Mouse (Mus musculus) neural tube, embryonic 15.5 days (tissue): ENCODE measurements at regions not wholly inside any gene's neighbourhood (a gene's known extent, or its start where the extent isn't known, plus 50 kb on each side); places are given as distances from the start of the nearest gene placed in this dataset.

Experiments
- ATAC-seq: fragments of 200-750 bp; cut with Nextera tagmentation; 2 replicates; pipeline ENCODE4 v1.8.0; 2017; ENCODE audit warnings: mild to moderate bottlenecking, moderate TSS enrichment, moderate library complexity; ENCODE audit not compliant: low FRiP score
- H3K27ac ChIP-seq: fragments of 300-500 bp; sonication (generic); replicated peaks from 2 replicates; pipeline ENCODE4 v1.5.1; 2015; ENCODE audit warnings: mild to moderate bottlenecking, inconsistent platforms
- H3K27me3 ChIP-seq: fragments of 300-500 bp; sonication (generic); replicated peaks from 2 replicates; pipeline ENCODE4 v1.6.1; 2015; ENCODE audit warnings: inconsistent platforms
- H3K36me3 ChIP-seq: fragments of 300-500 bp; sonication (generic); 2 replicates; pipeline ENCODE4 v1.6.1; 2015; ENCODE audit warnings: inconsistent platforms
- H3K4me1 ChIP-seq: fragments of 300-500 bp; sonication (generic); 2 replicates; pipeline ENCODE4 v1.6.1; 2015; ENCODE audit warnings: inconsistent platforms
- H3K4me2 ChIP-seq: fragments of 300-500 bp; sonication (generic); 2 replicates; pipeline ENCODE4 v1.6.1; 2015; ENCODE audit warnings: inconsistent platforms, mild to moderate bottlenecking, moderate library complexity
- H3K4me3 ChIP-seq: fragments of 300-500 bp; sonication (generic); replicated peaks from 2 replicates; pipeline ENCODE4 v1.5.1; 2015; ENCODE audit warnings: mild to moderate bottlenecking, inconsistent platforms
- H3K9ac ChIP-seq: fragments of 300-500 bp; sonication (generic); replicated peaks from 2 replicates; pipeline ENCODE4 v1.6.1; 2015; ENCODE audit warnings: mild to moderate bottlenecking, inconsistent platforms
- H3K9me3 ChIP-seq: fragments of 300-500 bp; sonication (generic); replicated peaks from 2 replicates; pipeline ENCODE4 v1.6.1; 2016; ENCODE audit warnings: inconsistent platforms
- WGBS: fragments of 180-500 bp; shearing (Covaris S2); methylation state at CpG from one replicate; pipeline ENCODE4 v1.1.7; 2015; ENCODE audit warnings: mixed read lengths; 5-methylcytosine and 5-hydroxymethylcytosine counted together

DNA sequence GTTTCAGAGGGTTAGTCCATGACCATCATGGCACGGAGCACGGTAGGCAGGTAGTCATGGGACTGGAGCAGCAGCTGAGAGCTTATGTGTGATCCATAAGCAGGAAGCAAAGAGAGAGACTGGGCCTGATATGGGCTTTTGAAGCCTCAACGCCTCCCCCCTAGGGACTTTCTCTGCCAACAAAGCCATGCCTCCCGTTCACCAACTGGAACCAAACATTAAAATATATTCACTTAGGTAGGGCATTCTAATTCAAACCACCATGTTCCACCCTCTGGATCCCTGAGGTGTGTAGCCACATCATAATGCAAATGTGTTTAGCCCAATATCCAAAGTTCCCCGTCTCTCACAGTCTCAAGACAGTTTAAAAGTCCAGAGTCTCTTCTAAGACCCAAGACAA is 85.3 kb upstream of the Ltbp1 start:
- Histone ChIP-seq H3K4me3 (no peak overlapping the region), H3K4me1 (peaks cover 4% of the 10 kb centered on the region; the same call in 1 of the 2 replicates), H3K27me3 (no peaks in the 10 kb centered on the region), H3K4me2 (no peak overlapping the region), H3K36me3 (no peaks in the 10 kb centered on the region), H3K9ac (no peak overlapping the region), H3K27ac (no peak overlapping the region), H3K9me3 (no peaks in the 10 kb centered on the region)
- WGBS, result 84% methylated on average over 5 of the region's 5 CpGs
- ATAC-seq, result no peak

DNA sequence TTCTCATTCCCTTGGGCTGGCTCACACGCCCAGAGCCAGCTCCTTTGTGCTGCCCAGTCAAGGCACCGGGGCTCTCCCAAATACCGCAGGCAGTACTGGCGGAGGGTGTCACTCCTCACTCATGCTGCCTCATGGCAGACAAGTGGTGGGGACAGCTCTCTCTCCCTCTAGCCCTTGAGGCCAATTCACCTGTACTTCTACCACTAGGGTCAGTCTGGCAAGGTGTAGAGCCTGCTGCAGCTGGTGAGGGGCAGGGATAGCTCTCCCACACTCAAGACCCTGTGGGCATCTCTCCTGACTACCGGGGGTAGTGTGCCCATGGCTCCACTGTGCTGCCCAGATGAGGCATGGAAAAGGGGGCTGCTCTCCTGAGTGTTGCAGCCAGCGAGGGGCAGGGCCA is 84.0 kb upstream of the Ltbp1 start:
- H3K27ac ChIP-seq, result no peak overlapping the region
- H3K9ac ChIP-seq, result no peak overlapping the region
- H3K9me3 ChIP-seq, result no peaks in the 10 kb centered on the region
- no peak for ATAC-seq
- no peaks in the 10 kb centered on the region for H3K36me3 ChIP-seq
- H3K4me2 ChIP-seq, result no peak overlapping the region
- 92% methylated on average over 6 of the region's 6 CpGs for WGBS
- no peak overlapping the region for H3K4me3 ChIP-seq
- no peaks in the 10 kb centered on the region for H3K27me3 ChIP-seq
- H3K4me1 ChIP-seq, result peaks cover 4% of the 10 kb centered on the region; the same call in 1 of the 2 replicates

DNA sequence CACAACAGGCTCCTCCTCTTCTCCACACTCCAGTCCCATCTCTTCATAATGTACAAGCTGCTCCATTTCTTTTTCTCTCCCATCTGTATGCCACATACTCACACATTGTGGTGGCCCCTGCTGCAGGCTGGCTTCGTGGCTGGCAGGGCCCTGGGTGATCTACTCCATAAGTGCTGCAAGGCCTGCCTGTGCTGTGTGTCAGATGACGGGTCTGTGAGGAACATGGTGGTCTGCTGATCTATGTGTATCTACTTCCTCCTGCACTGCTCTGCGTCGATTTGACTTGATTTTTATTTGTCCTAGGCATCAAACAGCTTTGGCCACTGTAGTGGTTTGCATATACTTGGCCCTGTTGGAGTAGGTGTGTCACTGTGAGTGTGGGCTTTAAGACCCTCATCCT is 83.4 kb upstream of the Ltbp1 start:
- no peak overlapping the region for H3K4me2 ChIP-seq
- no peaks in the 10 kb centered on the region for H3K36me3 ChIP-seq
- no peaks in the 10 kb centered on the region for H3K27me3 ChIP-seq
- H3K4me1 ChIP-seq, result peaks cover 4% of the 10 kb centered on the region; the same call in 1 of the 2 replicates
- no peak overlapping the region for H3K27ac ChIP-seq
- ATAC-seq, result no peak
- H3K4me3 ChIP-seq, result no peak overlapping the region
- WGBS, result 78% methylated on average over 4 of the region's 4 CpGs
- no peak overlapping the region for H3K9ac ChIP-seq
- H3K9me3 ChIP-seq, result no peaks in the 10 kb centered on the region

DNA sequence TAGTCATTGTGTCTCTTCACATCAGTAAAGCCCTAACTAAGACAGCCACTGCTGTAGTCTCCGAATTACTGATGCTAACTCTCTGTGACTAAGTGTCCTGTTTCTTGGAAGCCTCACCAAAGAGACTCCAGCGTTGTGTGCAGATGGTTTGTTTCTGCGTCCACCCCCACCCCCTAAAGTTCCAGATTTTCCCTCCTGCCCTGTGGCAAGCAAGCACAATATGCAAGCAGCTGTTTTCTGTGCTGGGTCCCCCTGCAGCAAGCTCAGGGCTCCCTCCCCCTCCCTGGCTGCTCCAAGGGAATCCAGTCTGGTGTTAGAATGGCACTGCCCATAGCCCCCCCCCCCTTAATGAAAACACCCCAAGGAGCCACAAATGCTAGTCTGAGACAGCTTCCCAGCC is 82.8 kb upstream of the Ltbp1 start:
- Histone ChIP-seq H3K27ac (no peak overlapping the region), H3K9ac (no peak overlapping the region), H3K4me2 (no peak overlapping the region), H3K4me3 (no peak overlapping the region), H3K4me1 (peaks cover 4% of the 10 kb centered on the region; the same call in 1 of the 2 replicates), H3K27me3 (no peaks in the 10 kb centered on the region), H3K36me3 (no peaks in the 10 kb centered on the region), H3K9me3 (no peaks in the 10 kb centered on the region)
- no peak for ATAC-seq
- WGBS, result 13% methylated on average over 3 of the region's 3 CpGs

DNA sequence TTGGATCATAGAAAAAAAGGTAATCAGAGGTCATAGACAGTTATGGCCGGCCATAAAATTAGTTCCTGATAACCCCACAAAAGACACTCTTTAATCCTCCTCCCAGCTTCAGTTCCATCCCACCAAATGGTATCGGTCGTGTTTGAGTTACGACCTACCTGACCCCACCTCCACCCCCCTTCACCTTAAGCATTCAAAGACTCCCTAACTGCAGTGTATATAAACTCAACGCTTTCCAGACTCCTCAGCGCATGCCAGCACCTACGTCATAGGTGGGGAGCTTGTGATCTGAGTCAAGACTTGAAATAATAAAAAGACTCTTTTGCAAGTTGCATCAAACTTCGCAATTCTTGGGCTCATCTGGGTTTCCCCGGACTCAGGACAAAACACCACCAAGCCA is 82.3 kb upstream of the Ltbp1 start:
- no peak overlapping the region for H3K27ac ChIP-seq
- no peaks in the 10 kb centered on the region for H3K36me3 ChIP-seq
- no peak overlapping the region for H3K9ac ChIP-seq
- H3K4me2 ChIP-seq, result no peak overlapping the region
- WGBS, result 24% methylated on average over 9 of the region's 9 CpGs
- H3K4me3 ChIP-seq, result no peak overlapping the region
- no peaks in the 10 kb centered on the region for H3K27me3 ChIP-seq
- ATAC-seq, result no peak
- no peaks in the 10 kb centered on the region for H3K9me3 ChIP-seq
- H3K4me1 ChIP-seq, result peaks cover 4% of the 10 kb centered on the region; the same call in 1 of the 2 replicates

DNA sequence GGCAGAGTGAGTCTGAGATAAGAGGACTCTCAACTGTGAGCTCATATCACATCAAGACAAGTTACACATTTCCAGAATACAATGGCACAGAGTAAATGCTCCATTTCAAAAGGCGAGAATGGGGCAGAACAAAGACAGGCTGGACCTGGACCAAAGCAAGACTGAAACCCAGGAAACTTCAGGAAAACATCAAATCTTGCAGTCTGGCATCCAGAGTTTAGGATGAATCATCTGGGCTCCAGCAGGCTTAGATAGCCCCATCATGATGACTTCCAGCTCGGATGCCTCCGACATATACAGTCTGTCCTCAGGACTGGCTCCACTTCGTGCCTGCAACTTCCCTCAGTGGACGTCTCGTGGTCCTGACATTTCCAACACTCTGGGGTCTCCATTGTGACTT is 80.2 kb upstream of the Ltbp1 start:
- no peak for ATAC-seq
- 95% methylated on average over 6 of the region's 6 CpGs for WGBS
- Histone ChIP-seq H3K4me1 (peaks cover 4% of the 10 kb centered on the region; the same call in 1 of the 2 replicates), H3K9me3 (no peaks in the 10 kb centered on the region), H3K27ac (no peak overlapping the region), H3K9ac (no peak overlapping the region), H3K36me3 (no peaks in the 10 kb centered on the region), H3K27me3 (no peaks in the 10 kb centered on the region), H3K4me2 (no peak overlapping the region), H3K4me3 (no peak overlapping the region)

- Histone ChIP-seq H3K27me3 (no peaks in the 10 kb centered on the region), H3K27ac (no peak overlapping the region), H3K9ac (no peak overlapping the region), H3K36me3 (no peaks in the 10 kb centered on the region), H3K4me1 (no peaks in the 10 kb centered on the region), H3K4me2 (no peak overlapping the region), H3K9me3 (no peaks in the 10 kb centered on the region), H3K4me3 (no peak overlapping the region)
- ATAC-seq, result no peak
- WGBS, result 46% methylated on average over 5 of the region's 5 CpGs
These were observed 77.4 kb upstream of the Ltbp1 start for GRCm38 (mm10) chr17:74927981-74928380.

GRCm38 (mm10) chr17:74931540-74931939 is 73.8 kb upstream of the Ltbp1 start:
- Histone ChIP-seq H3K4me1 (no peaks in the 10 kb centered on the region), H3K4me2 (no peak overlapping the region), H3K4me3 (no peak overlapping the region), H3K9me3 (no peaks in the 10 kb centered on the region), H3K9ac (no peak overlapping the region), H3K27me3 (no peaks in the 10 kb centered on the region), H3K27ac (no peak overlapping the region), H3K36me3 (no peaks in the 10 kb centered on the region)
- no peak for ATAC-seq
- WGBS, result 49% methylated on average over 4 of the region's 4 CpGs

- 89% methylated on average over 6 of the region's 6 CpGs for WGBS
- ATAC-seq, result no peak
- H3K27ac ChIP-seq, result no peak overlapping the region
- H3K4me3 ChIP-seq, result no peak overlapping the region
- no peak overlapping the region for H3K4me2 ChIP-seq
- peaks cover 12% of the 10 kb centered on the region for H3K4me1 ChIP-seq
- no peaks in the 10 kb centered on the region for H3K9me3 ChIP-seq
- no peaks in the 10 kb centered on the region for H3K27me3 ChIP-seq
- no peak overlapping the region for H3K9ac ChIP-seq
- H3K36me3 ChIP-seq, result no peaks in the 10 kb centered on the region
These were observed 64.0 kb upstream of the Ltbp1 start for GRCm38 (mm10) chr17:74941393-74941792.

DNA sequence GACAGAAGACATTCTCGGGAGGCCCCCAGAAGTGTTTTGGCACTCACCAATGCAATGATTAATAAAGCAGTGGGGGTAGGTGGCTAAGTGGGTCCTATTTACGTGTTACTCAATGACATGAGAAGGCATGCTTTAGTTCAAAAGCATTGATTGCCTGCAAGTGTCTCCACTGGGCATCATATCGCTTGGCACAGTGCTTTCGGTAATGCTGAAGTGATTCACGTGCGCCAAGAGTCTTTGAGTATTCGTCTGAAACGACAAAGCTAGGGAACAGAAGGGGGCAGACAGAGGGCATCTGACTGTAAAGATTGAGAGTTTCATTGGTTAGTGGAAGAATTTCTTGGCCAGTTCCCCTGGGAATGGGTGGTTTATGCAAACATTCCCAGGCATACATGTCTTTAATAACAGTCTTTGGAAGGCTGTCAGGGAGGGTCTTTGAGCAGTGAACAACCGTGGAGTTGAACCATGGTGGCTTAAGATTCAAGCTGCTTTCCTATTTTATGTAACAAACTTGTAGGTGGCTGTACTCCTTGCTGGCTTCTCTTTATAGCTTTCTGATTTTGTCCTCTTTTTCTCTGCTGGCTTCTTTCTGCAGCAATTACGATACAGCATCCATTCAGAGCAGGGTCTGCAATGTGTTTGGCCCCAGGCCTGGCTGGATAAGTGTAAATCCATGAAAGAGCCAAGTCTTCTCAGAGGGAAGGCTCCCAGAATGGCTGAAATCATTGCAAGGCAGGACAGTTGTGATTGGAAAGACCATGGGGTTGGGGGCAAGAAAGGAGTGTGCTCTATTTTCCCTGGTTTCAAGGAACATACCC is 62.2 kb upstream of the Ltbp1 start:
- H3K27me3 ChIP-seq, result no peaks in the 10 kb centered on the region
- no peaks in the 10 kb centered on the region for H3K9me3 ChIP-seq
- H3K36me3 ChIP-seq, result no peaks in the 10 kb centered on the region
- 42% methylated on average over 10 of the region's 10 CpGs for WGBS
- H3K4me1 ChIP-seq, result peaks cover 12% of the 10 kb centered on the region
- no peak overlapping the region for H3K4me2 ChIP-seq
- no peak for ATAC-seq
- no peak overlapping the region for H3K4me3 ChIP-seq
- 0 out of 2 replicates have a peak overlapping the region, but pooled peaks have one; percentile 30 for H3K27ac ChIP-seq
- no peak overlapping the region for H3K9ac ChIP-seq

- no peaks in the 10 kb centered on the region for H3K9me3 ChIP-seq
- no peak overlapping the region for H3K4me2 ChIP-seq
- H3K4me1 ChIP-seq, result peaks cover 12% of the 10 kb centered on the region
- H3K27ac ChIP-seq, result no peak overlapping the region
- WGBS, result 34% methylated on average over 4 of the region's 4 CpGs
- ATAC-seq, result no peak
- H3K27me3 ChIP-seq, result no peaks in the 10 kb centered on the region
- no peak overlapping the region for H3K9ac ChIP-seq
- no peaks in the 10 kb centered on the region for H3K36me3 ChIP-seq
- no peak overlapping the region for H3K4me3 ChIP-seq
These were observed 61.6 kb upstream of the Ltbp1 start for GRCm38 (mm10) chr17:74943802-74944193.

DNA sequence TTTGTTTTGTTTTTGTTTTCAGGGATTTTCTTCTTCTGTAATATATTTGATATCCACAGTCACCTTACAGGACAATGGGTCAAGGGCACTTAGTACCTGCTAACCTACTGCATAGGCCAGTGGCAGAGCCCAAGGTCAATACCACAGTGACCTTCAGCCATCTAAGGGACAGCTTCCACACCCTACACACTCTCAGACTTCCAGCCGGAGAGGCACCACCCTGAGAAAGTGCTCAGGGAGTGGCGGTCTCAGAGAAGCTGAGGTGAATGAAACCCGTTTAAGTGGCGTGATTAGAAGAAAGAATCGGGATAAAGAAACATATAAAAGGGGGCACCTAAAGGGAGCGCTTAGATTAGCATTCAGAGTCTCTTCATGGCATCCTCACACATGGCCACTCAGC is 60.2 kb upstream of the Ltbp1 start:
- H3K36me3 ChIP-seq, result no peaks in the 10 kb centered on the region
- no peak overlapping the region for H3K4me3 ChIP-seq
- H3K4me1 ChIP-seq, result peaks cover 12% of the 10 kb centered on the region
- no peaks in the 10 kb centered on the region for H3K27me3 ChIP-seq
- no peak for ATAC-seq
- no peaks in the 10 kb centered on the region for H3K9me3 ChIP-seq
- H3K4me2 ChIP-seq, result no peak overlapping the region
- no peak overlapping the region for H3K27ac ChIP-seq
- no peak overlapping the region for H3K9ac ChIP-seq
- WGBS, result 80% methylated on average over 6 of the region's 6 CpGs
